Mouse (Mus musculus) small intestine, adult 2 months (tissue): ENCODE data around the gene Zfp827.

Source experiments
- CTCF ChIP-seq: fragments of 200-500 bp; IDR thresholded peaks from 2 replicates; pipeline ENCODE4 v1.5.1; 2012; ENCODE audit warnings: low read depth, mild to moderate bottlenecking, control low read depth, inconsistent platforms, low read length, moderate library complexity, mixed read lengths; ENCODE audit not compliant: insufficient replicate concordance, insufficient read length; ENCODE audit errors: extremely low read depth
- POLR2A ChIP-seq: fragments of 200-500 bp; IDR thresholded peaks from 2 replicates; pipeline ENCODE4 v1.6.1; 2012; ENCODE audit warnings: low read depth, mild to moderate bottlenecking, control low read depth, inconsistent platforms, low read length, moderate library complexity

- TF ChIP-seq CTCF (no peak), POLR2A (no peak)
These were observed 134.5 kb downstream of the Zfp827 start for GRCm38 (mm10) chr8:79162533-79163308.
